Mouse (Mus musculus): ENCODE results near the gene Mertk.

- TF ChIP-seq CTCF (IDR thresholded peaks at IDR 0.05; ENCODE audit: borderline replicate concordance, control insufficient read depth, extremely low read depth, insufficient read depth, low read length, poor library complexity): 0 out of 2 replicates have a peak, but pooled peaks have one; percentile 27
- no peak for TF ChIP-seq POLR2A (IDR thresholded peaks at IDR 0.05; ENCODE audit: control insufficient read depth, extremely low read depth, insufficient read depth, low read length, poor library complexity)
Measured at GRCm38 (mm10) chr2:128698140-128698692, 540 bp upstream of the Mertk start.

All from thymus, adult 2 months (tissue).